Mouse (Mus musculus) C2C12 (cell line): ENCODE measurements around the gene Dirc2.

Source experiments
- CEBPB ChIP-seq: IDR thresholded peaks from one replicate; pipeline ENCODE4 v1.6.1; 2011; ENCODE audit warnings: low read depth, mild to moderate bottlenecking, control low read depth, moderate library complexity
- CTCF ChIP-seq: IDR thresholded peaks from one replicate; pipeline ENCODE4 v1.5.1; 2011; ENCODE audit not compliant: control insufficient read depth, insufficient read depth, insufficient read length
- FOSL1 ChIP-seq: IDR thresholded peaks from one replicate; pipeline ENCODE4 v1.8.0; 2011; ENCODE audit warnings: mild to moderate bottlenecking, low read length; ENCODE audit not compliant: poor library complexity, insufficient read depth, severe bottlenecking
- MAX ChIP-seq: IDR thresholded peaks from one replicate; pipeline ENCODE4 v1.6.1; 2011; ENCODE audit warnings: mild to moderate bottlenecking, control low read depth
- MYOD1 ChIP-seq: IDR thresholded peaks from one replicate; pipeline ENCODE4 v1.6.1; 2011; ENCODE audit warnings: low read depth; ENCODE audit not compliant: control insufficient read depth, insufficient read length
- MYOG ChIP-seq: IDR thresholded peaks from one replicate; pipeline ENCODE4 v1.6.1; 2011; ENCODE audit not compliant: control insufficient read depth, insufficient read length; ENCODE audit errors: extremely low read depth
- USF1 ChIP-seq: IDR thresholded peaks from one replicate; pipeline ENCODE4 v1.6.1; 2011; ENCODE audit warnings: low read depth, mild to moderate bottlenecking, control low read depth, moderate library complexity

DNA sequence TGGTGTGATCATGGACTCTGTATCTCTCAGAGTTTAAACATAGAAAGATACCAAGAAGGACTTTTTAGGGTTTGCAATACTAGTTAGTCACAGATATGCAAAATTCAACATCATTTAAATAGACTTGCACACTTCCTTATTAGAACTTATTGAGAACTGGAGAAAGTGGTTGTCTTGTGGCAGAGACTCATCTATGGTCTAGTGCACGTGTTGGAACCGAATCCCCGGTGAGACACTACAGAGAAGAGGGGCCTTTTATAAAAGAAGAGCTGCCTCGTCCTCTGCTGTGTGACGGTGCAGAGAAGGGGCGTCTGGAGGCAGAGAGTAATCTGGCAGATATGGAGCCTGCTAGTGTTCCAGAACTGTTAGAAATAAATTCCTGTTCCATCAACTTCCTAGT, 44.6 kb downstream of the Dirc2 start:
- no peak for TF ChIP-seq CTCF
- no peak for TF ChIP-seq MAX
- no peak for TF ChIP-seq USF1
- TF ChIP-seq CEBPB = no peak
- no peak for TF ChIP-seq MYOG
- no peak for TF ChIP-seq FOSL1
- no peak for TF ChIP-seq MYOD1
